In the genomic region with DNA sequence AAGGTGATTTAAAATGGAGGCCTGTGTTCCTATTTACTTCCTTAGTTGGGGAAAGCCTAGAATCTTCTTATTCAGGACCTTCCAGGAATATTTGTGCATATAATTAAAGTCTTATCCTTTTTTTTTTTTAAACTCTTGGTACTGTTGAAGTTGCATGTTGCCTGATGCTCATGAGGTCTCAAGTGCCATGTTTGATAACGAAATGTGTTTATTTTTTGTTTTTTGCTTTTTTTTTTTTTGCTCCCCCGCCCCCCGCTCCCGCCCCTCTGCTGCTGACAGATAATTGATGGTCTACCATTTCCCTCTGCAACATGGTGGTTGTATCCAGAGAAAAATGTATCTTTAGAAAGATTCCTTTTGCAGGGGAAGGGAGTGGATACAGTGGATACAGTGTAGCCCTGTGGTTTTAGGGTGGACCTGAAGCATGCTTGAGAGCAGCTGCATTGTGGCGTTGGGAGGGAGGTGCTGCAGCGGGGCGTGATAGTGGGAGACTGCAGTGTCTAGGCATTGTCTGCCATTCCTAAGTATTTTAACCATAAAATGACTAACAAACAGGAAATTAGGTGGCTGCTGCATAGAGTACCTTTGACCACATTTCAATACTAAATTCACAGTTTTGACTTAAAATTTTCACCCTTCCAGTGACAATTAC, we compare ENCODE assay signal across 10 mouse cellular contexts. TPM values are rescaled to one million over a fixed set of nuclear protein-coding genes. Genes with fewer than 3 reads are reported as not detected.
A peak's percentile ranks its signal among the peaks of the same experiment; 100 is the strongest.
DNase-seq lines count a peak whose midpoint lies in the region; ATAC-seq and TF ChIP-seq lines count a peak whose summit lies in the region.
"Had no signal": no experiment of that assay in that cellular context is flagged by ENCODE, and none has a peak within 500 bp of the region (broad histone marks: within the 10 kb centered on the region; RNA-seq: fewer than 3 reads in every experiment).

No protein-coding gene starts in this region.

- TF ChIP-seq CTCF in lung, adult 2 months (IDR thresholded peaks at IDR 0.05; ENCODE audit: insufficient read depth, low read length), result no peak

- no peak overlapping the region for H3K27ac ChIP-seq in lung, embryonic 15.5 days
- no peak overlapping the region; the same call in 1 of the 2 replicates for H3K27ac ChIP-seq in embryonic facial prominence, embryonic 15.5 days (replicated peaks)
- no peak overlapping the region for H3K27ac ChIP-seq in intestine, embryonic 16.5 days (ENCODE audit: low read length)
- no peak overlapping the region for H3K27ac ChIP-seq in neural tube, embryonic 12.5 days

- H3K9ac ChIP-seq in lung, embryonic 15.5 days, result no peak overlapping the region
- no peak overlapping the region for H3K9ac ChIP-seq in embryonic facial prominence, embryonic 15.5 days
- H3K9ac ChIP-seq in intestine, embryonic 16.5 days (ENCODE audit: low read depth, low read length), result no peak overlapping the region
- H3K9ac ChIP-seq in neural tube, embryonic 12.5 days, result no peak overlapping the region

- DNase-seq in lung, adult 2 months, result no peak
- no peak for DNase-seq in adrenal gland, adult 8-10 months
- no peak for DNase-seq in cerebellum, adult 9-11 months

- peak overlapping the region; percentile 66 for H3K4me2 ChIP-seq in lung, embryonic 15.5 days
- peak overlapping the region; percentile 69 for H3K4me2 ChIP-seq in embryonic facial prominence, embryonic 15.5 days (replicated peaks)
- peak overlapping the region; percentile 42 for H3K4me2 ChIP-seq in intestine, embryonic 16.5 days (ENCODE audit: low read depth, low read length)
- peak overlapping the region; percentile 62 for H3K4me2 ChIP-seq in neural tube, embryonic 12.5 days (replicated peaks)

- no peak for TF ChIP-seq POLR2A in lung, adult 2 months (IDR thresholded peaks at IDR 0.05; ENCODE audit: borderline replicate concordance, extremely low read depth, low read depth, low read length)

- peak overlapping the region; percentile 98; the same call in 1 of the 2 replicates for H3K4me3 ChIP-seq in lung, embryonic 15.5 days
- no peak overlapping the region for H3K4me3 ChIP-seq in lung, adult 2 months (replicated peaks; ENCODE audit: extremely low read depth, low read depth, low read length)
- peak overlapping the region; percentile 98; the same call in 1 of the 2 replicates for H3K4me3 ChIP-seq in embryonic facial prominence, embryonic 15.5 days (replicated peaks)
- 0 out of 2 replicates have a peak overlapping the region, but pooled peaks have one; percentile 0 for H3K4me3 ChIP-seq in intestine, embryonic 16.5 days (ENCODE audit: low read length)
- no peak overlapping the region for H3K4me3 ChIP-seq in neural tube, embryonic 12.5 days

- ATAC-seq in lung, embryonic 15.5 days (ENCODE audit: borderline replicate concordance, extremely low read depth, low FRiP score, low TSS enrichment), result no peak
- no peak for ATAC-seq in embryonic facial prominence, embryonic 15.5 days (ENCODE audit: insufficient number of reproducible peaks, low FRiP score, low TSS enrichment, low read depth)
- ATAC-seq in intestine, embryonic 16.5 days, result no peak
- ATAC-seq in neural tube, embryonic 12.5 days (ENCODE audit: low FRiP score, low read depth), result no peak
- no peak for ATAC-seq in frontal cortex, adult (ENCODE audit: low TSS enrichment)
- ATAC-seq: Patski had no signal

- H3K27me3 ChIP-seq in lung, embryonic 15.5 days, result no peaks in the 10 kb centered on the region
- H3K27me3 ChIP-seq in embryonic facial prominence, embryonic 15.5 days, result no peaks in the 10 kb centered on the region
- H3K27me3 ChIP-seq in intestine, embryonic 16.5 days (replicated peaks; ENCODE audit: control insufficient read depth, insufficient read depth, low read length), result no peaks in the 10 kb centered on the region
- H3K27me3 ChIP-seq in neural tube, embryonic 12.5 days (replicated peaks), result no peaks in the 10 kb centered on the region
- H3K27me3 ChIP-seq: Patski had no signal

- peaks cover 12% of the 10 kb centered on the region; the same call in 1 of the 2 replicates for H3K36me3 ChIP-seq in lung, embryonic 15.5 days
- H3K36me3 ChIP-seq in embryonic facial prominence, embryonic 15.5 days, result peaks cover 8% of the 10 kb centered on the region
- no peaks in the 10 kb centered on the region for H3K36me3 ChIP-seq in intestine, embryonic 16.5 days (ENCODE audit: control insufficient read depth, insufficient read depth, low read length)
- H3K36me3 ChIP-seq in neural tube, embryonic 12.5 days, result no peaks in the 10 kb centered on the region; the same call in 1 of the 2 replicates

- WGBS in lung, embryonic 15.5 days, result 28% methylated on average over 7 of the region's 7 CpGs
- WGBS in lung, adult 2 months, result 20% methylated on average over 7 of the region's 7 CpGs
- 45% methylated on average over 7 of the region's 7 CpGs for WGBS in embryonic facial prominence, embryonic 15.5 days
- 39% methylated on average over 7 of the region's 7 CpGs for WGBS in intestine, embryonic 16.5 days
- WGBS in neural tube, embryonic 12.5 days, result 42% methylated on average over 7 of the region's 7 CpGs

- peaks cover 63% of the 10 kb centered on the region for H3K4me1 ChIP-seq in lung, embryonic 15.5 days
- peaks cover 27% of the 10 kb centered on the region for H3K4me1 ChIP-seq in lung, adult 2 months (ENCODE audit: control insufficient read depth, insufficient read depth, low read length)
- H3K4me1 ChIP-seq in embryonic facial prominence, embryonic 15.5 days, result peaks cover 68% of the 10 kb centered on the region
- H3K4me1 ChIP-seq in intestine, embryonic 16.5 days (ENCODE audit: control insufficient read depth, insufficient read depth, low read length), result peaks cover 41% of the 10 kb centered on the region
- peaks cover 51% of the 10 kb centered on the region for H3K4me1 ChIP-seq in neural tube, embryonic 12.5 days

- no peaks in the 10 kb centered on the region for H3K9me3 ChIP-seq in lung, embryonic 15.5 days
- no peaks in the 10 kb centered on the region for H3K9me3 ChIP-seq in embryonic facial prominence, embryonic 15.5 days (replicated peaks)
- no peaks in the 10 kb centered on the region; the same call in 1 of the 2 replicates for H3K9me3 ChIP-seq in intestine, embryonic 16.5 days (ENCODE audit: control insufficient read depth, low read length)
- H3K9me3 ChIP-seq in neural tube, embryonic 12.5 days, result peaks cover 6% of the 10 kb centered on the region; the same call in 1 of the 2 replicates

RNA-seq across cellular contexts. Expression of gene Gm20721, which starts 13.1 kb away (rescaled TPM):
- 25.3 and 26.4 TPM in 2 replicates for polyA plus RNA-seq in lung, embryonic 15.5 days (2015; fragmentation: Nextera tagmentation; extraction: Ambion mirVana)
- polyA plus RNA-seq in lung, adult 2 months (2012; rRNA removed), result not detected in 2 replicates
- polyA plus RNA-seq in embryonic facial prominence, embryonic 15.5 days (2015; fragmentation: Nextera tagmentation; extraction: Ambion mirVana), result 26.0 and 38.6 TPM in 2 replicates
- polyA plus RNA-seq in intestine, embryonic 16.5 days (2015; fragmentation: Nextera tagmentation; extraction: Ambion mirVana), result 37.0 and 98.1 TPM in 2 replicates
- polyA plus RNA-seq in neural tube, embryonic 12.5 days (2016; fragmentation: Nextera tagmentation; extraction: Ambion mirVana), result 11.6 and 20.7 TPM in 2 replicates
- 1 to 10 TPM; 1.6 to 2.7 (median 2.3) TPM for total RNA-seq in adrenal gland, adult 8-10 months (2022)
- total RNA-seq: liver, adult 2 months had no signal

RNA-seq across cellular contexts. Expression of gene Gnas, which starts 49.2 kb away (rescaled TPM):
- 2,028 and 2,095 TPM in 2 replicates for polyA plus RNA-seq in lung, embryonic 15.5 days (2015; fragmentation: Nextera tagmentation; extraction: Ambion mirVana)
- 897 and 1,050 TPM in 2 replicates for polyA plus RNA-seq in lung, adult 2 months (2012; rRNA removed)
- 2,102 and 2,156 TPM in 2 replicates for polyA plus RNA-seq in embryonic facial prominence, embryonic 15.5 days (2015; fragmentation: Nextera tagmentation; extraction: Ambion mirVana)
- 402 and 775 TPM in 2 replicates for polyA plus RNA-seq in intestine, embryonic 16.5 days (2015; fragmentation: Nextera tagmentation; extraction: Ambion mirVana)
- 1,608 and 1,653 TPM in 2 replicates for polyA plus RNA-seq in neural tube, embryonic 12.5 days (2016; fragmentation: Nextera tagmentation; extraction: Ambion mirVana)
- 1,000 to 10,000 TPM; 2,052 to 2,625 (median 2,313) TPM for total RNA-seq in adrenal gland, adult 8-10 months (2022)

Comparison
In these comparisons a context has a peak if more than half of its experiments do, and no peak if none do; other contexts are left out.
1. H3K4me3 ChIP-seq: peak in lung, embryonic 15.5 days (single experiment), embryonic facial prominence, embryonic 15.5 days (single experiment) and intestine, embryonic 16.5 days (single experiment); none in lung, adult 2 months (single experiment) and neural tube, embryonic 12.5 days (single experiment).
2. RNA of gene Gm20721, which starts 13.1 kb away (polyA plus RNA-seq): 37.0 to 98.1 TPM in intestine, embryonic 16.5 days, 25.3 to 26.4 TPM in lung, embryonic 15.5 days, 26.0 to 38.6 TPM in embryonic facial prominence, embryonic 15.5 days and 11.6 to 20.7 TPM in neural tube, embryonic 12.5 days; not detected in lung, adult 2 months; every median in the first group is over 10 times any median in the second.
3. Peak in every context shown above with its lines, with median percentiles within 50 percentile points of each other: H3K4me2 ChIP-seq.